7 mouse cellular contexts compared by ENCODE assay signal in the genomic region with DNA sequence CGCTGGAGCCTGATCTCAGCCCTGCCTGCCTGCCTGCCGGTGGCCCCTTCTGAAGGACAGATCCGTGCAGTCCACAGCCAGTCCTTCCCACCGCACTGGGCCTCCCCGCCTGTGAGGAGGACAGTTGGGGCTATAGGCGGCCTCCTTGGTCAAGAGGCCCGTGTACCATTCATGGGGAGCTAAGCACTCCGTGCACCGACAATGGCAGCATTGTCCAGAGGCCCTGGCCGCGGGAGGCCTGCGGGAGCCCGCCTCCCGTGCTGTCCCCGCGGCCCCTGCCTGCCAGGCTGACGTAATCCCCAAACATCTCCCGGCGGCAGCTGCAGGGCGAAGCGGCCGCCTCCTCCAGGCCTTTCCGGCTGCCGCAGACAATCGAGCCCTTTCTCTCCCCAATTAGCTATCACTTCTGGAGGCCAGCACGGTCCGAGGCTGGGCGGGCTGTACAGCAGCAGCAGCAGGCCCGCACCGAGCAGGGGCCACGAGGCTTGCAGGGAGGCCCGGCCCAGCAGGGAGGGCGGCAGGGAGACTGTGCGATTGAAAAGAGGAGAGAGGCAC. TPM values are rescaled to one million over a fixed set of nuclear protein-coding genes. Genes with fewer than 3 reads are reported as not detected.
A peak's percentile ranks its signal among the peaks of the same experiment; 100 is the strongest.
DNase-seq lines count a peak whose midpoint lies in the region; ATAC-seq and TF ChIP-seq lines count a peak whose summit lies in the region.

No protein-coding gene starts in this region.

- peak overlapping the region; percentile 45 for H3K4me2 ChIP-seq in embryonic facial prominence, embryonic 15.5 days (replicated peaks)
- peak overlapping the region; percentile 51 for H3K4me2 ChIP-seq in kidney, embryonic 15.5 days
- peak overlapping the region; percentile 43 for H3K4me2 ChIP-seq in midbrain, embryonic 16.5 days (ENCODE audit: low read length)

- H3K9me3 ChIP-seq in embryonic facial prominence, embryonic 15.5 days (replicated peaks) = peaks cover 4% of the 10 kb centered on the region; the same call in 1 of the 2 replicates
- H3K9me3 ChIP-seq in heart, embryonic 10.5 days = peaks cover 5% of the 10 kb centered on the region; the same call in 1 of the 2 replicates
- no peaks in the 10 kb centered on the region; the same call in 1 of the 2 replicates for H3K9me3 ChIP-seq in kidney, embryonic 15.5 days (replicated peaks)
- H3K9me3 ChIP-seq in midbrain, embryonic 16.5 days (replicated peaks; ENCODE audit: control insufficient read depth, low read length, poor library complexity, severe bottlenecking) = 0 out of 2 replicates have a peak, but pooled peaks cover 3% of the 10 kb centered on the region

- no peaks in the 10 kb centered on the region for H3K36me3 ChIP-seq in embryonic facial prominence, embryonic 15.5 days
- no peaks in the 10 kb centered on the region for H3K36me3 ChIP-seq in heart, embryonic 10.5 days
- no peaks in the 10 kb centered on the region for H3K36me3 ChIP-seq in kidney, embryonic 15.5 days
- no peaks in the 10 kb centered on the region for H3K36me3 ChIP-seq in liver, adult 2 months (ENCODE audit: control insufficient read depth, insufficient read depth, low read length)
- H3K36me3 ChIP-seq in midbrain, embryonic 16.5 days (ENCODE audit: control insufficient read depth, insufficient read depth, low read length) = no peaks in the 10 kb centered on the region
- no peaks in the 10 kb centered on the region for H3K36me3 ChIP-seq in testis, adult 2 months (ENCODE audit: control insufficient read depth, insufficient read depth, low read length)

- peak overlapping the region; percentile 28; the same call in 1 of the 2 replicates for H3K9ac ChIP-seq in embryonic facial prominence, embryonic 15.5 days
- H3K9ac ChIP-seq in kidney, embryonic 15.5 days = peak overlapping the region; percentile 53
- peak overlapping the region; percentile 67 for H3K9ac ChIP-seq in liver, adult 2 months (ENCODE audit: low read depth, low read length)
- peak overlapping the region; percentile 75 for H3K9ac ChIP-seq in midbrain, embryonic 16.5 days (ENCODE audit: low read depth, low read length)

- no peaks in the 10 kb centered on the region for H3K79me2 ChIP-seq in liver, adult 2 months (ENCODE audit: control insufficient read depth, insufficient read depth, low read length)

- TF ChIP-seq CTCF in liver, adult 2 months (IDR thresholded peaks at IDR 0.05; ENCODE audit: low read depth, low read length) = no peak
- TF ChIP-seq CTCF in testis, adult 2 months (IDR thresholded peaks at IDR 0.05; ENCODE audit: control insufficient read depth, insufficient read depth, insufficient replicate concordance, low read depth, low read length) = no peak

- WGBS in embryonic facial prominence, embryonic 15.5 days = 5% methylated on average over 34 of the region's 34 CpGs
- 1% methylated on average over 34 of the region's 34 CpGs for WGBS in heart, embryonic 10.5 days
- under 1% methylated on average over 34 of the region's 34 CpGs for WGBS in kidney, embryonic 15.5 days
- WGBS in liver, adult 2 months = 16% methylated on average over 34 of the region's 34 CpGs
- 2% methylated on average over 33 of the region's 34 CpGs for whole genome bisulfite sequencing in midbrain, embryonic 16.5 days

- peak; percentile 89 for ATAC-seq in embryonic facial prominence, embryonic 15.5 days (ENCODE audit: insufficient number of reproducible peaks, low FRiP score, low TSS enrichment, low read depth)
- ATAC-seq in kidney, embryonic 15.5 days (replicated peaks; ENCODE audit: low FRiP score) = peak; percentile 79
- ATAC-seq in midbrain, embryonic 16.5 days = peak; percentile 93

- DNase-seq in heart, embryonic 10.5 days (ENCODE audit: low spot score) = peak; percentile 93
- no peak for DNase-seq in liver, adult 2 months (ENCODE audit: extremely low read depth, low read depth, low spot score)

- no peaks in the 10 kb centered on the region for H3K27me3 ChIP-seq in embryonic facial prominence, embryonic 15.5 days
- no peaks in the 10 kb centered on the region for H3K27me3 ChIP-seq in heart, embryonic 10.5 days (ENCODE audit: insufficient read depth, poor library complexity, severe bottlenecking)
- H3K27me3 ChIP-seq in kidney, embryonic 15.5 days = no peaks in the 10 kb centered on the region
- no peaks in the 10 kb centered on the region for H3K27me3 ChIP-seq in liver, adult 2 months (ENCODE audit: control insufficient read depth, insufficient read depth, low read length)
- no peaks in the 10 kb centered on the region for H3K27me3 ChIP-seq in midbrain, embryonic 16.5 days (ENCODE audit: control insufficient read depth, insufficient read depth, low read depth, low read length)
- no peaks in the 10 kb centered on the region for H3K27me3 ChIP-seq in testis, adult 2 months (ENCODE audit: control insufficient read depth, insufficient read depth, low read length)

- H3K4me3 ChIP-seq in brown adipose tissue, adult 24 weeks (ENCODE audit: insufficient read depth, low read depth, low read length) = peak overlapping the region; percentile 42
- peak overlapping the region; percentile 17 for H3K4me3 ChIP-seq in embryonic facial prominence, embryonic 15.5 days (replicated peaks)
- peak overlapping the region; percentile 51 for H3K4me3 ChIP-seq in heart, embryonic 10.5 days
- H3K4me3 ChIP-seq in kidney, embryonic 15.5 days (replicated peaks) = 0 out of 2 replicates have a peak overlapping the region, but pooled peaks have one; percentile 12
- H3K4me3 ChIP-seq in liver, adult 2 months (ENCODE audit: insufficient read depth, low read depth, low read length) = peak overlapping the region; percentile 10; the same call in 1 of the 2 replicates
- H3K4me3 ChIP-seq in midbrain, embryonic 16.5 days (ENCODE audit: low read depth, low read length) = no peak overlapping the region
- H3K4me3 ChIP-seq in testis, adult 2 months (ENCODE audit: control insufficient read depth, low read depth, low read length) = no peak overlapping the region

- H3K27ac ChIP-seq in brown adipose tissue, adult 24 weeks (replicated peaks; ENCODE audit: low read depth, low read length) = peak overlapping the region; percentile 54
- H3K27ac ChIP-seq in embryonic facial prominence, embryonic 15.5 days (replicated peaks) = peak overlapping the region; percentile 89
- H3K27ac ChIP-seq in heart, embryonic 10.5 days = peak overlapping the region; percentile 97
- H3K27ac ChIP-seq in kidney, embryonic 15.5 days = peak overlapping the region; percentile 93
- no peak overlapping the region for H3K27ac ChIP-seq in liver, adult 2 months (replicated peaks; ENCODE audit: insufficient read depth, low read depth, low read length)
- H3K27ac ChIP-seq in midbrain, embryonic 16.5 days (ENCODE audit: low read length) = peak overlapping the region; percentile 79
- no peak overlapping the region for H3K27ac ChIP-seq in testis, adult 2 months (ENCODE audit: control insufficient read depth, insufficient read depth, low read depth, low read length)

- H3K4me1 ChIP-seq in brown adipose tissue, adult 24 weeks (ENCODE audit: control insufficient read depth, insufficient read depth, insufficient read length, low read length) = peaks cover 12% of the 10 kb centered on the region
- H3K4me1 ChIP-seq in embryonic facial prominence, embryonic 15.5 days = peaks cover 21% of the 10 kb centered on the region
- peaks cover 40% of the 10 kb centered on the region for H3K4me1 ChIP-seq in heart, embryonic 10.5 days
- H3K4me1 ChIP-seq in kidney, embryonic 15.5 days = peaks cover 24% of the 10 kb centered on the region
- no peaks in the 10 kb centered on the region for H3K4me1 ChIP-seq in liver, adult 2 months (ENCODE audit: control insufficient read depth, insufficient read depth, low read length)
- peaks cover 13% of the 10 kb centered on the region for H3K4me1 ChIP-seq in midbrain, embryonic 16.5 days (ENCODE audit: control insufficient read depth, insufficient read depth, low read length)
- peaks cover 10% of the 10 kb centered on the region for H3K4me1 ChIP-seq in testis, adult 2 months (ENCODE audit: control insufficient read depth, insufficient read depth, low read length)

- no peak for TF ChIP-seq POLR2A in liver, adult 2 months (IDR thresholded peaks at IDR 0.05; ENCODE audit: extremely low read depth, insufficient read depth, low read length)
- TF ChIP-seq POLR2A in testis, adult 2 months (IDR thresholded peaks at IDR 0.05; ENCODE audit: control insufficient read depth, low read depth, low read length) = 0 out of 2 replicates have a peak, but pooled peaks have one; percentile 10

RNA-seq across cellular contexts. Expression of a gene that starts 1.8 kb away (rescaled TPM):
- polyA plus RNA-seq in brown adipose tissue, adult 24 weeks (2012; ENCODE audit: insufficient read depth, insufficient read length, missing spikeins) = not detected in 2 replicates
- 0.19 TPM in 1 of 2 replicates, not detected in the other for polyA plus RNA-seq in embryonic facial prominence, embryonic 15.5 days (2015; fragmentation: Nextera tagmentation; extraction: Ambion mirVana)
- 0.30 and 1.3 TPM in 2 replicates for polyA plus RNA-seq in heart, embryonic 10.5 days (2016; fragmentation: Nextera tagmentation; extraction: Ambion mirVana)
- polyA plus RNA-seq in kidney, embryonic 15.5 days (2015; fragmentation: Nextera tagmentation; extraction: Ambion mirVana) = 0.56 TPM in 1 of 2 replicates, not detected in the other
- total RNA-seq in liver, adult 2 months (2014; rRNA removed) = 0.13 TPM in 1 of 2 replicates, not detected in the other
- polyA plus RNA-seq in liver, adult 2 months (2012; rRNA removed) = 0.13 TPM in 1 of 2 replicates, not detected in the other
- polyA plus RNA-seq in midbrain, embryonic 16.5 days (2015; fragmentation: Nextera tagmentation; extraction: Ambion mirVana) = 0.36 TPM in 1 of 2 replicates, not detected in the other
- polyA plus RNA-seq in testis, adult 2 months (2012; rRNA removed) = 0.40 and 0.76 TPM in 2 replicates

Comparison
In these comparisons a context has a peak if more than half of its experiments do, and no peak if none do; other contexts are left out.
1. H3K27ac ChIP-seq: peak in brown adipose tissue, adult 24 weeks (single experiment), embryonic facial prominence, embryonic 15.5 days (single experiment), heart, embryonic 10.5 days (single experiment), kidney, embryonic 15.5 days (single experiment) and midbrain, embryonic 16.5 days (single experiment); none in liver, adult 2 months (single experiment) and testis, adult 2 months (single experiment).
2. H3K4me3 ChIP-seq: peak in brown adipose tissue, adult 24 weeks (single experiment), embryonic facial prominence, embryonic 15.5 days (single experiment), heart, embryonic 10.5 days (single experiment), kidney, embryonic 15.5 days (single experiment) and liver, adult 2 months (single experiment); none in midbrain, embryonic 16.5 days (single experiment) and testis, adult 2 months (single experiment).
3. Peak in every context shown above with its lines, with median percentiles within 50 percentile points of each other: ATAC-seq, H3K4me2 ChIP-seq and H3K9ac ChIP-seq.